Mouse (Mus musculus): ENCODE results near the gene Dohh.
A peak's percentile ranks its signal among the peaks of the same experiment; 100 is the strongest.

Dohh gene

GRCm38 (mm10) chr10:81356991-81357844 is 27.0 kb upstream of the Dohh start, which contains the start of gene Mfsd12:
TSS of gene Mfsd12 (plus strand) at chr10:81357491.
- peak; percentile 84 for DNase-seq (ENCODE audit: low spot score in 2 of 2)

- DNase-seq (ENCODE audit: low spot score in 2 of 2): no peak
Observed at GRCm38 (mm10) chr10:81358209-81358608, 26.0 kb upstream of the Dohh start.

GRCm38 (mm10) chr10:81358841-81359240 is 25.4 kb upstream of the Dohh start:
- DNase-seq (ENCODE audit: low spot score in 2 of 2): no peak

GRCm38 (mm10) chr10:81360721-81361120 is 23.5 kb upstream of the Dohh start:
- DNase-seq (ENCODE audit: low spot score in 2 of 2): no peak

GRCm38 (mm10) chr10:81362336-81362949 is 21.8 kb upstream of the Dohh start:
- DNase-seq (ENCODE audit: low spot score in 2 of 2): no peak

- no peak for DNase-seq (ENCODE audit: low spot score in 2 of 2)
Observed at GRCm38 (mm10) chr10:81363436-81364346, 20.5 kb upstream of the Dohh start.

GRCm38 (mm10) chr10:81364666-81365065 is 19.6 kb upstream of the Dohh start:
- no peak for DNase-seq (ENCODE audit: low spot score in 2 of 2)

GRCm38 (mm10) chr10:81365073-81365472 is 19.2 kb upstream of the Dohh start:
- peak in 1 of 2 experiments; percentile 58 for DNase-seq (ENCODE audit: low spot score in 2 of 2)

GRCm38 (mm10) chr10:81365672-81366476 is 18.4 kb upstream of the Dohh start, which contains the start of gene 4930404N11Rik:
TSS of gene 4930404N11Rik (minus strand) at chr10:81365816.
- no peak for DNase-seq (ENCODE audit: low spot score in 2 of 2)

GRCm38 (mm10) chr10:81366477-81367206 is 17.6 kb upstream of the Dohh start:
- no peak for DNase-seq (ENCODE audit: low spot score in 2 of 2)

- DNase-seq (ENCODE audit: low spot score in 2 of 2): no peak
Observed at GRCm38 (mm10) chr10:81367207-81367495, 17.1 kb upstream of the Dohh start.

GRCm38 (mm10) chr10:81375322-81375721 is 8.9 kb upstream of the Dohh start:
- no peak for DNase-seq (ENCODE audit: low spot score in 2 of 2)

- DNase-seq (ENCODE audit: low spot score in 2 of 2): no peak
Observed at GRCm38 (mm10) chr10:81376561-81377361, 7.5 kb upstream of the Dohh start.

GRCm38 (mm10) chr10:81377362-81377664 is 6.9 kb upstream of the Dohh start:
- DNase-seq (ENCODE audit: low spot score in 2 of 2): no peak

GRCm38 (mm10) chr10:81377793-81378552 is 6.3 kb upstream of the Dohh start, which contains the start of gene Fzr1:
TSS of gene Fzr1 (minus strand) at chr10:81378516.
- no peak for DNase-seq (ENCODE audit: low spot score in 2 of 2)

- peak; percentile 100 for DNase-seq (ENCODE audit: low spot score in 2 of 2)
Observed at GRCm38 (mm10) chr10:81378553-81379182, 5.6 kb upstream of the Dohh start.

- DNase-seq (ENCODE audit: low spot score in 2 of 2): no peak
Observed at GRCm38 (mm10) chr10:81379183-81379553, 5.1 kb upstream of the Dohh start.

GRCm38 (mm10) chr10:81379809-81380378 is 4.3 kb upstream of the Dohh start:
- DNase-seq (ENCODE audit: low spot score in 2 of 2): no peak

Data from right cerebral cortex, postnatal 36 days (tissue).